Mouse (Mus musculus) granulocyte monocyte progenitor cell, adult 5-6 weeks (primary cell): ENCODE results near the gene Frmd4a. TPM values are rescaled to one million over a fixed set of nuclear protein-coding genes. Genes with fewer than 3 reads are reported as not detected.

ENCODE experiments used
- ATAC-seq: replicated peaks from 2 replicates; pipeline ENCODE4 v1.8.0; 2016; ENCODE audit warnings: mild to moderate bottlenecking, moderate TSS enrichment, inconsistent platforms; ENCODE audit not compliant: poor library complexity, severe bottlenecking
- total RNA-seq, 2 experiments: library from RNA; stranded (forward) in 1 of 2; stranded (reverse) in 1 of 2; fragments of 200-712, 200-1000 nt in 1 of 2; fragments of >200 nt in 1 of 2; fragmentation: Nextera tagmentation in 1 of 2; gene quantifications; 2 replicates each; pipeline ENCODE4 v1.2.3; 2014 to 2017

The Frmd4a gene
- total RNA-seq, 2 experiments from 2014 or later, result 15.1 to 30.3 TPM

- no peak for ATAC-seq
Measured at GRCm38 (mm10) chr2:4535187-4535864, 517.8 kb downstream of the Frmd4a start.

GRCm38 (mm10) chr2:4541330-4541729, 523.8 kb downstream of the Frmd4a start:
- no peak for ATAC-seq

DNA sequence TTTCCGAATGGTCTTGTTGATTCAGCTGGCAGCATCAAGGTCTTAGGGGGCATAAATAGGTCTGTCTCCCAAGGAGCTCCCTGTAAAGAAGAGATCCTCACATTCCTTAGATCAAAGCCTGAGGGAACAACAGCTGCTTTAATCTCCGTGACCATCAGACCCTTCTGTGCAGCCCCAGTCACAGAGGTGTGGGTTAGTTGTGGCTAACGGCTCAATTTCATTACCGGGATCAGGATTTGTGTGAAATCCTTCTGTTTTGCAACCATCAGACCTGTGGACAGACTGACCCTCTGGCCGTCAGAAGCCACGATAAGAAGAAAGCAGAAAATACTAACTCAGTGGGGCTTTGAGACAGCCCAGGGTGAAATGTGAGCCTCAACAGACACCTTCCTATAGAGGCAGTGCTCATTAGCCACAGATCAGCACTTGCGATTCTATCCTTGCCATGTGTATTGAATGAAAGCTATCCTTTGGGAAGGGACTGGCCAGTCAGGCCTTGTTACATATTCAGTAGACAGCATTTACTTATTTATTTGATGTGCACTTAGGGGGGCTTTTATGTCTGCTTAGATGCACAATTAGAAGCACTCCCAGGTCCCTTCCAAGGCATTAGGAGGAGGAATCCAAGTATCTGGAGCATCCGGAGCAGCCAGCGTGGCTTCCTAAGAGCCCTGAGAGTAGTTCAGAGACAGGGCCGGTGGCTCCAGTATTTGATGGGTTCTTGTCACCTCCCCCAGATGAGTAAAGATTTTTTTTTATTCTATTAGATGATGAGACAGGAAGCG, 524.5 kb downstream of the Frmd4a start:
- no peak for ATAC-seq

GRCm38 (mm10) chr2:4542629-4543416, 525.3 kb downstream of the Frmd4a start:
- no peak for ATAC-seq

- no peak for ATAC-seq
Measured at GRCm38 (mm10) chr2:4543417-4543775, 525.9 kb downstream of the Frmd4a start.

DNA sequence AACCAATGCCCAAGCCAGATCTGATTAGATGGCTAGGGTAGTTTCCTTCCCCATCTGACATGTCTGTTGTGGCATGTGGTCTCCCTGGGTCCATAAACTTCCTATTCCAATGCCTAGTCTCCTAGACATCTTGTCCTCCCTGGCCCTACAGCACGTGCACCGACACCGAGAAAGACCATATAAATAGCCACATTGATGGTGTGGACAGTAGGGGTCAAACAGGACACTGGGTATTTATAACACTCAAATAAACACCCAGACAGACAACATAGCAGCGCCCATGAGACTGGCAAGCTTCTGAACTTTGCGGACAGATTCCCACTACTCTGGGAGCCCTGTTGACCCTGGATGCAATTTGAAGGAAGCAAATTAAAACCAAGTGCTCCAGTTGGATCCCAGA, 526.8 kb downstream of the Frmd4a start:
- no peak for ATAC-seq

DNA sequence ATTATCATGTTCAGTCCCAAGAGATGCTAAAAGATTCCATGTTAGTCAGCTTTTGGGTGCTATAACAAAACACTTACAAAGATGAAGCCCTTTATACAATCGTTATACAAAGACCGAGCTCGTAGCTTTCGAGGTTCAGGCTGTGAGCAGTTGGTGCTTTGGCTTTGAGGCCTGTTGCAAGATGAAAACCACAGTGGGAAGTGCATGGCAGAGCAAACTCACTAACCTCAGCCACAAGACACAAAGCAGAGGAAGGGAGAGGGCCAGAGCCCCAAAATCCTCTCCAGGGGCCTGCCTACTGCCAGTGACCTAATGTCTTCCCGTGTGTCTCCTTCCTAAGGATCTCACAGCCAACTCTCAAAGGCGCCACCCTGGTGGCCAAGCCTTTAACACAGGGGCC, 527.7 kb downstream of the Frmd4a start:
- ATAC-seq, result peak; percentile 58

- ATAC-seq, result no peak
Measured at GRCm38 (mm10) chr2:4547003-4547662, 529.6 kb downstream of the Frmd4a start.

DNA sequence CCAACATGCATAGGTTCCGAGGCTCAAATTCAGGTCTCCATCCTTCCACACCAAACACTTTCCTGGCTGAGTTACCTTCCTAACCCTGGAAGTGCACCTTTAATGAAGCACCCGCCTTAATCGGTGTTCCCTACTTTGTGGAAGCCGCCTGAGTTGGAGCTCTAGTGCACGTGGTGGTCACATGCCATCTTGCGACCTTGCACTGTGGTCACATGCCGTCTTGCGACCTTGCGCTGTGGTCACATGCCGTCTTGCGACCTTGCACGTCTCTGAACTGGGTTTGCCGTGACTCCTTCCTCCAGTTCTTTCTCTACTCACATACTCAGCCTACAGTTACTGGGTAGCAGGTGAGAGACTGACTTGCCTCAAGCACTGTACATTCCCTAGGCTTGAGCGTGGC, 531.8 kb downstream of the Frmd4a start:
- ATAC-seq, result no peak

- ATAC-seq, result peak; percentile 20; the same call in 1 of the 2 replicates
Measured at GRCm38 (mm10) chr2:4550017-4550763, 532.7 kb downstream of the Frmd4a start.

DNA sequence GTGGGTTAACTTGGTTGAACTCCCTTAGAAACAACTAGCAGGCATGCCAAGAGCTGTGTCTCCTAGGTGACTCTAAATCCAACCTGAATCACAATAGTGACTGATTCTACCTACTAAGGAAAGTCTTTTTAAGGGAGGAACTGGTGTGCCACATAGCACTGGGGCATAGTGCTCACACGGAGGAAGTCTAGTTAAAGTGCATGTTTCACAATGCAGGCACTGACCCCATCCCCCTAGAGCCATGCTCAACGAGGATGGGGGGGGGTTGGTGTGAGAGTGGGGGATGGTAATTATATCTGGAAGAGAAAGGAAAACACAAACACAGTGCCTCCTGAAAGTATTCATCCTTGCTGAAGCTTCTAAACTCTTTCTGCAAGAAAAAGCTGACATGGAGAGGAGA, 533.9 kb downstream of the Frmd4a start:
- peak; percentile 53 for ATAC-seq

GRCm38 (mm10) chr2:4551866-4552265, 534.3 kb downstream of the Frmd4a start:
- ATAC-seq, result no peak

DNA sequence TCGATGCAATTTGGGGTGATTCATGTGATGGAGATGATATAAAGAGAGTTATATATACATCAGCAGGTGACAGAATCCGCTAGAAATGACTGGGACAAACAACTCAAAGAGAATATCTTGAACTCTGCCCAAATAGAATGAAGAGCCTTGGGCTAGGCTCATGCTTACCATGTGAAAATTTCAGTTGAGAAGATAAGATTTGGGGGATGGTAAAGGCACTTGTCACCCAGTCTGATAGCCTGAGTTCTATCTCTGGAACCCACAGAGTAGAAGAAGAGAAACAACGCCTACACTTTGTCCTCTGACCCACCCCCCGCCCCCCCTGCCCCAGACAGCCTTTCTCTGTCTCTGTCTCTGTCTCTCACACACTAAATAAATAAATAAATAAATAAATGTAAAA, 535.0 kb downstream of the Frmd4a start:
- no peak for ATAC-seq

GRCm38 (mm10) chr2:4555221-4555631, 537.7 kb downstream of the Frmd4a start:
- ATAC-seq, result peak; percentile 53

GRCm38 (mm10) chr2:4556188-4556587, 538.7 kb downstream of the Frmd4a start:
- no peak for ATAC-seq

DNA sequence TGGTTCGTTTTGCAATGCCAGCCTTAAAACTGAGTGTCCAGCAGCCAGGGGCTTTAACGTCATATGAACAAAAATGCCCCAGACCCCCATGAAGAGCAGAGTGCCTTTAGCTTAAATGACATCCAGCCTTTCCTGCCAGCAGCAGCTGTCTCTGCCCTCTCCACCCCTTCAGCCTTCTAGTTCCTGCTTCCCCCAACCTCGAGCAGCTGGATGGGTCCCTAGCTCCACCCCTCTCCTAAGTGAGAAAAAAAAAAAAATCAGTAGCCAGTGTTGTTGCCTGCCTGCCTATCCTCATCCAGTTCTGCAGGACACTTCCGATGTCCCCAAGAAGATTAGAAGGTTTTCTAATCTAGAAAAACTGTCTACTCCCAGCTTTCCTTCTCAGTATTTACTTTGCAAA, 539.5 kb downstream of the Frmd4a start:
- ATAC-seq, result peak; percentile 23; the same call in 1 of the 2 replicates

DNA sequence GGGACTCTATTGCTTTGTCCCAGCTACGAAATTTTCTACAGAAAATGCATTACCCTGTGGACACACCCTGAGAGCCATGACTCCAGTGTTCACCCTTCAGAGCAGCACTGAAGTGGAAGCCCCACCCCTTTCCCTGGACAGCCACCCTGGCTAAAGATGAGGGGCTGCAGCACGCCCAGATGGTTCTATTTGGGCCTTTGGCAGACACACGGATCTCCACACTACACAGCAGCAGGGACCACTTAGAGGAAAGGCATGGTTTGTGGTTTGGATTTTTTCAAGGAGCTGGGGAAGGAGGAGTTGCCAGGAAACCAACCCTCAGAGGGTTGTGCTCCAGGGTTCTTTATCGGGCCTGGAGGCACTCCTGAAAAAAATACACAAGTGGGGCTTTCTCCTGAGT, 539.9 kb downstream of the Frmd4a start:
- ATAC-seq, result no peak

- no peak for ATAC-seq
Measured at GRCm38 (mm10) chr2:4558651-4559203, 541.2 kb downstream of the Frmd4a start.

- ATAC-seq, result peak; percentile 74
Measured at GRCm38 (mm10) chr2:4559211-4559882, 541.8 kb downstream of the Frmd4a start.
